Mouse (Mus musculus) forebrain, embryonic 13.5 days (tissue): Measurements from ENCODE around the gene Plod1. TPM values are rescaled to one million over a fixed set of nuclear protein-coding genes. Genes with fewer than 3 reads are reported as not detected.

Experiments used
- ATAC-seq: fragments of 200-750 bp; cut with Nextera tagmentation; 2 replicates; pipeline ENCODE4 v1.8.0; 2017
- H3K27ac ChIP-seq: fragments of 300-500 bp; sonication (generic); 2 replicates; pipeline ENCODE4 v1.5.1; 2015; ENCODE audit warnings: inconsistent platforms, mild to moderate bottlenecking, moderate library complexity
- H3K27me3 ChIP-seq: fragments of 300-500 bp; sonication (generic); 2 replicates; pipeline ENCODE4 v1.6.1; 2015; ENCODE audit warnings: mild to moderate bottlenecking, inconsistent platforms
- H3K36me3 ChIP-seq: fragments of 300-500 bp; sonication (generic); 2 replicates; pipeline ENCODE4 v1.6.1; 2015; ENCODE audit warnings: mild to moderate bottlenecking, inconsistent platforms; ENCODE audit not compliant: poor library complexity, severe bottlenecking
- H3K4me1 ChIP-seq: fragments of 300-500 bp; sonication (generic); 2 replicates; pipeline ENCODE4 v1.6.1; 2015; ENCODE audit warnings: inconsistent platforms
- H3K4me2 ChIP-seq: fragments of 300-500 bp; sonication (generic); 2 replicates; pipeline ENCODE4 v1.6.1; 2015; ENCODE audit warnings: inconsistent platforms, mild to moderate bottlenecking, moderate library complexity
- H3K4me3 ChIP-seq: fragments of 300-500 bp; sonication (generic); 2 replicates; pipeline ENCODE4 v1.5.1; 2015; ENCODE audit warnings: mild to moderate bottlenecking, inconsistent platforms
- H3K9ac ChIP-seq: fragments of 300-500 bp; sonication (generic); 2 replicates; pipeline ENCODE4 v1.6.1; 2015; ENCODE audit warnings: mild to moderate bottlenecking, inconsistent platforms
- H3K9me3 ChIP-seq: fragments of 300-500 bp; sonication (generic); replicated peaks from 2 replicates; pipeline ENCODE4 v1.6.1; 2016; ENCODE audit warnings: inconsistent platforms
- WGBS: fragments of 180-500 bp; shearing (Covaris S2); methylation state at CpG from one replicate; pipeline ENCODE4 v1.1.7; 2015; 5-methylcytosine and 5-hydroxymethylcytosine counted together
- polyA plus RNA-seq: library from polyadenylated mRNA; unstranded; fragments of >200 nt; fragmentation: Nextera tagmentation; extraction: Ambion mirVana; gene quantifications from 2 replicates; pipeline ENCODE4 v1.2.1, GENCODE M21; 2015

The Plod1 gene
- 14.0 and 15.0 TPM in 2 replicates for polyA plus RNA-seq

DNA sequence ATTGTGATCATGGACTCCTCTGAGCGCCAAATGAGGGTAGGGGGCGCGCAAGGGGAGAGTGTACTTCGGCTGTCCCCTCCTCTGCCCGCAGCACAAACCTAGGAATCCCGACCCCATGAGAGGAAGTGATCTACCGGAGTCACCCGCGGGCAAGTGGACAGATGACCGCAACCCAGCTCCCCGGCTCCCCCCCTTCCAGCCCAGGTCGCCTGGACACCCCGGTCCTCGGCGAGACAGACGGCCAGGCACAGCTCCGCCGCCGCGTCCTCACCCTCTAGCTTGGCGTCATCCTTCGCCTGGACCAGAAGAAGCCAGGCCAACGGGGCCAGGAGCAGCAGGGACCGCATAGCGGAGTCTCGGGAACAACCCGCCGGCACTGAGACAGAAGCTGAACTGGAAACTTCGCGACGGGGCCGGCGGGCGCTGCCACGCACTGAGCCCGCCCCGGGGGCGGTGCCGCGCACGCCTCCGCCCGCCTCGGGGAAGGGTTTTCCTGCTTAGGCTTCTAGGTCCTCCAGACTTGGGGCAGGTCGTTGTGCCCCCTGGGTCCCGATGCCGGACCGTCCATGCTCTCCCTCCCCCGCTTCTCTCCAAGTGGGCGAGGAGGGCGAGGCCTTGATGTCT is at the start of gene Plod1:
Gene Plod1, minus strand, starts transcription at position 437 of the 624 bp plus-strand sequence.
- ATAC-seq = peak; percentile 60
- peak within 1 kb of the TSS; percentile 92 for H3K4me2 ChIP-seq
- H3K9me3 ChIP-seq = no peaks in the 10 kb centered on the region

DNA sequence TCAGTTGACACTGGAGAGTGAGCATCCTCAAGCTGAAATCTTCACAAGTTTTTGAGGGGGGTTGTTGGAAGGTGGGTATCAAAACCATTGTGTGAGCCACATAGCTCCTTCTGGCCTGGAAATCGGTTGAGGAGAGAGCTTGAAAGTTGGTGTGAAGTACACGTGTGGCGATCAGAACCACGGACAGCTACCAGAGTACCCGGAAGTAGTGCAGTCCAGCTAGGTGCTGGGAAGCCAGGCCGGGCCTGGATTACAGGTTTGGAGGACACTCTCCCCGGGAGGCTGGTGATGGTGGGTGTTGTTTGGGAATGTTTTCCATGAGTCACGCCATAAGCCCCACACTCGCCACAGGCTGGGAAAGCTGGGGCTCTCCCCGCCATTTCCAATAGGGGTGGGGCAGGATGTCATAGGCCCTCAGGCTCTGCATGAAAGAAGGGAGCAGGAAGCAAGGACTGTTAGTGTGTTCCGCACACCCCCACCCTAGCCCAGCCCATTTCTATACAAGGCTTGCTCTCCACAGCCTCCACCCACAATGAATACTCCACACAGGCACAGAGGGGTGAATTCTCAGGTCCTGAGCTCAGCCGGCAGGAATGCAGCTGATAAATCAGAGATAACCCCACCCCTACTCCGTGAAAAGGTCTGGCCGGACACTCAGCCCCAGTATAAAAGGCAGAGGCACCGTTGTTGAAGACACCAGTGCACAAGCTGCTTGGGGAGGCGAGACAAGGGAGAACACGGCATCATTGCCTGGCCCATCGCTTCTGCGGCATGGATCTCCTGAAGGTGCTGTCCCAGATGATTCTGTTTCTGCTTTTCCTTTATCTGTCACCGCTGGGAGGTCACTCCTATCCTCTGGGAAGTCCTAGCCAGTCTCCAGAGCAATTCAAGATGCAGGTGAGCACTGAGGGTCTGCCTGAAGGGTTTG is 48.9 kb upstream of the Plod1 start, which contains the start of gene Nppb:
Gene Nppb, plus strand, starts transcription at position 584 of the 928 bp plus-strand sequence.
- Histone ChIP-seq H3K4me2 (no peak within 1 kb of the TSS), H3K27me3 (no peaks in the 10 kb centered on the region), H3K27ac (no peak within 1 kb of the TSS), H3K9ac (no peak within 1 kb of the TSS), H3K9me3 (no peaks in the 10 kb centered on the region), H3K4me1 (no peaks in the 10 kb centered on the region), H3K36me3 (no peaks in the 10 kb centered on the region), H3K4me3 (no peak within 1 kb of the TSS)
- 37% methylated on average over 20 of the region's 20 CpGs for WGBS
- ATAC-seq = no peak

More for the DNA sequence above, at the start of gene Plod1:
- Histone ChIP-seq H3K4me3 (peak within 1 kb of the TSS; percentile 60), H3K36me3 (no peaks in the 10 kb centered on the region), H3K27ac (0 out of 2 replicates have a peak within 1 kb of the TSS, but pooled peaks have one; percentile 16), H3K27me3 (peaks cover 9% of the 10 kb centered on the region; the same call in 1 of the 2 replicates), H3K9ac (peak within 1 kb of the TSS; percentile 73), H3K4me1 (peaks cover 16% of the 10 kb centered on the region)
- WGBS = under 1% methylated on average over 51 of the region's 51 CpGs

DNA sequence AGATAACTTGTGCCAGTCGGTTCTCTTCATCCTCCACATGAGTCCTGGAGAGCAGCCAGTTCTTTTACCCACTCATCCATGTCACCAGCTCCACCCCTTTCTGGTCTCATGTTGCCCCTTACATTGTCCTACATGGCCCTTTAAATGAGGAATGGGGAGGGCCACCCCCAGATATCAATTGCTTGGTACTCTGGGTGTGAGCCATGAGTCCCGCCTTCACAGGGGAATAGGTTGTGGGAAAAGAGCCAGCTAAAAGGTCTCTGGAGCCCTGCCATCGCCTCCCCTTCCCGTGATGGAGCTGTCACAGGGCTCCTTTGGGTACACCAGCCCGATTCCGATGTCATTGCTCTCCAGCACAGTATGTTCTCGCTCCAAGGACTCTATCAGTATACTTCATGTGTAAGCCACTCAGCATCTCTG is 42.9 kb upstream of the Plod1 start:
- Histone ChIP-seq H3K4me2 (no peak overlapping the region), H3K27me3 (no peaks in the 10 kb centered on the region), H3K4me1 (no peaks in the 10 kb centered on the region), H3K36me3 (no peaks in the 10 kb centered on the region), H3K9ac (no peak overlapping the region), H3K9me3 (peaks cover 6% of the 10 kb centered on the region), H3K4me3 (no peak overlapping the region), H3K27ac (no peak overlapping the region)
- WGBS = 65% methylated on average over 7 of the region's 7 CpGs
- ATAC-seq = no peak

DNA sequence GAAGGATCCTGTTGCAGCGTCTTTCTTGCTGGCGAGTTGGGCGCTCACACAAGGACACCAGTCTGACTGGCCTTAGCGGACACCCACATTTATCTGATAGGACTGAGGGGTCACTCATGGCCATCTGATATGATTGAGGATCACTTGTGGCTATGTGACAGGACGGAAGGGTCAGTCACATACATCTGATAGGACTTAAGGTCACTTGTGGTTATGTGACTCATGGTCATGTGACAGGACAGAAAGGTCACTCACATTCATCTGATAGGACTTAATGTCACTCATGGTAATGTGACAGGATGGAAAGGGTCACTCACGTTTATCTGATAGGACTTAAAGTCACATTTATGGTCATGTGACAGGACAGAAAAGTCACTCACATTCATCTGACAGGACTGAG is 41.8 kb upstream of the Plod1 start:
- WGBS = 93% methylated on average over 6 of the region's 6 CpGs
- no peaks in the 10 kb centered on the region for H3K36me3 ChIP-seq
- no peaks in the 10 kb centered on the region for H3K4me1 ChIP-seq
- peaks cover 6% of the 10 kb centered on the region for H3K9me3 ChIP-seq
- no peak overlapping the region for H3K27ac ChIP-seq
- no peak overlapping the region for H3K4me3 ChIP-seq
- no peak overlapping the region for H3K4me2 ChIP-seq
- H3K9ac ChIP-seq = no peak overlapping the region
- ATAC-seq = no peak
- no peaks in the 10 kb centered on the region for H3K27me3 ChIP-seq

DNA sequence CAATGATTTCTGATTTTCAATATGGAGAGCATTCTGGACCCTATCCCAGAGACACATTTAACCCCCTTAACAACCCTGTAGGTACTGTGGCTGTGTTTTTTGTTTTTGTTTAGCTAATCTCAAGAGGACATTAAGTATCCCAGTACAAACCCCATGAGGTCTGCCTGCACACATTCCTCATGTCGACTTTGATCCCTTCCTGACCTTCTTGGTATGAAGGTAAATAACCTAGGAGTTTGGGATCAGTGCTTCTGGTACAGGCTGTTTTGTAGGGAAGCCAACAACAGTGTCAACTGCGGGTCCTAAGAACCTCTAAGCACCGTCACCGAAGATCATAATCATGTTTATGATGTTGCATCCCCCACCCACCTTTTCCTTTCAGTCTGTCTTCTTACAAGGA is 41.2 kb upstream of the Plod1 start:
- Histone ChIP-seq H3K9me3 (peaks cover 6% of the 10 kb centered on the region), H3K9ac (no peak overlapping the region), H3K4me1 (no peaks in the 10 kb centered on the region), H3K4me3 (no peak overlapping the region), H3K4me2 (no peak overlapping the region), H3K27me3 (no peaks in the 10 kb centered on the region), H3K27ac (no peak overlapping the region), H3K36me3 (no peaks in the 10 kb centered on the region)
- ATAC-seq = no peak
- WGBS = 83% methylated on average over 4 of the region's 4 CpGs

DNA sequence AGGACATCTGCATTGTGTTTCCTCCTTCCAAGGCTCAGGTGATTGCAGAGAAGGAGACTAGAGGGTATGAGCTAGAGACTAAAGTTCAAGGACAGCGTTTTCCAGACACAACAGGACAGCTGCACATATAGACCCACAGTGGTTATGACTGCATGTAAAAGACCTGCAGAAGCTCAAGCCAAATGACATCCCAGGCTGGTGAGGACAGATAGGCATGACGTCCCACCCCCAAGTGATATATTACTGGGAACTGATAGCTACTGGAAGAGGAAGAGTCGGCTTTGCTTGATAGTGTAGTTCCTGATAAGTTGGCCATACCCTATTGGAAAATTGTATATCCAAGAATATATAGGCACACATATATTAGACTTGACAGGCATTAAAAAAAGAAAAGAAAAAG is 39.7 kb upstream of the Plod1 start:
- Histone ChIP-seq H3K4me2 (no peak overlapping the region), H3K27ac (no peak overlapping the region), H3K27me3 (no peaks in the 10 kb centered on the region), H3K9me3 (peaks cover 6% of the 10 kb centered on the region), H3K4me3 (no peak overlapping the region), H3K36me3 (no peaks in the 10 kb centered on the region), H3K9ac (no peak overlapping the region), H3K4me1 (no peaks in the 10 kb centered on the region)
- no peak for ATAC-seq
- 88% methylated on average over 3 of the region's 3 CpGs for WGBS

DNA sequence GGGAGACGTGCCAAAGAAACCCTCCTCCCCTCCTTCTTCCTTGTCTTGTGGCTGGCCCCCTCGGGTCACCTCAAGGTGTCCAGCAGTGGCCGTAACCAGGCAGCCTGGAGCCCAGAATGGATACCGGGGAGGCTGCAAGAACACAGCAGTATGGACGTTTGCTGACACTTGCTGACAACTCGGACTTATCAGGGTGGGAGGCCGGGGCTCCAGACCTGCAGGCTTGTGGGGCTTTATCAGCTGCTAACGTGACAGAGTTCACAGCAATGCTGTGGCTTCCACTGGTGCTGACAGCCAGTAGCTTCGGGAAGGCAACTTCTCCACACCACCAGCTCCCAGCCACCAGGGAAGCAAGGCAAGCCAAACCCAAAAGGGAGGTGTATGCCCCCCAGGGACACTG is 32.8 kb upstream of the Plod1 start:
- no peak for ATAC-seq
- H3K9me3 ChIP-seq = no peaks in the 10 kb centered on the region
- 64% methylated on average over 9 of the region's 9 CpGs for WGBS
- no peak overlapping the region for H3K4me2 ChIP-seq
- no peaks in the 10 kb centered on the region for H3K27me3 ChIP-seq
- H3K4me1 ChIP-seq = no peaks in the 10 kb centered on the region
- no peak overlapping the region for H3K27ac ChIP-seq
- H3K4me3 ChIP-seq = no peak overlapping the region
- H3K9ac ChIP-seq = no peak overlapping the region
- H3K36me3 ChIP-seq = no peaks in the 10 kb centered on the region

DNA sequence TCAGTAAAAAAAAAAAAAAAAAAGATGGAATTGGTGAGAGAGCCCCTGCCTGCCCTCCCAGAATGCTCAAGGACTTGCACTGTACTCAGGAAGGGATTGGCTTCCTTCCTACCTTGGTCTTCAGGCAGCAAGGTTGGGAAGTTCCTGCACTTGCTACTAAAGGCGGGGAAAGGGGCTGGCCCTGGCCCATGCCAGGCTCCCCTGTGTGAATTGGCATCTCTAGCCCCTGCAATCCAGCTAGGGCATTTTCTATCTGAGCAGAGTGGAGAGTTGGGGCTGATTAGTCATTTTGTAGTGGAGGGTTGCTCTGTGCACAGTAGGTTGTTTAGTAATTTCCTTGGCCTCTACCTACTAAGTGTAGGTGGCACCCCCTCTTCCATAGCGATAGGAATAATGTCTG is 32.2 kb upstream of the Plod1 start:
- Histone ChIP-seq H3K9me3 (no peaks in the 10 kb centered on the region), H3K4me2 (no peak overlapping the region), H3K4me3 (no peak overlapping the region), H3K9ac (no peak overlapping the region), H3K27ac (no peak overlapping the region), H3K4me1 (no peaks in the 10 kb centered on the region), H3K36me3 (no peaks in the 10 kb centered on the region), H3K27me3 (no peaks in the 10 kb centered on the region)
- WGBS = 75% methylated on average over 2 of the region's 2 CpGs
- ATAC-seq = no peak

DNA sequence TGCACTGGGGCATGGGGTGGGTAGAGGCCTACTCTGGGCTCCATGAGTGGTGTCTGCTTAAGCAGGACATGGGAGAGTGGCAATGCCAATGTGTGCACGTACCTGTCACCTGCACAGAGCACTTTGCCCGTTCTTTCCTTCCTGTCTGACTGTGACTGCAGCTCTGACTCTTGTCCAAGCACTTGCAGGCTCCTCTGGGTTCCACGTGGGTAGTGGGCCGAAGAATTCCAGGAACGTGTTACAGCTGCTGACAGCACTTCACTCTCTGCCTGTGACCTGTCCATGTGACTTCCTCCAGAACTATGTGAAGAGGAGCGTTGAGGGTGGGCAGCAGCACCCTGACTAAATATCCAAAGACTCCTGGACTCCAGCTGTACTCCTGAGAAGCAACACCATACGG is 29.1 kb upstream of the Plod1 start:
- Histone ChIP-seq H3K36me3 (no peaks in the 10 kb centered on the region), H3K27ac (no peak overlapping the region), H3K4me3 (no peak overlapping the region), H3K9ac (no peak overlapping the region), H3K9me3 (no peaks in the 10 kb centered on the region), H3K4me2 (no peak overlapping the region), H3K4me1 (no peaks in the 10 kb centered on the region), H3K27me3 (no peaks in the 10 kb centered on the region)
- 83% methylated on average over 7 of the region's 7 CpGs for WGBS
- ATAC-seq = no peak

DNA sequence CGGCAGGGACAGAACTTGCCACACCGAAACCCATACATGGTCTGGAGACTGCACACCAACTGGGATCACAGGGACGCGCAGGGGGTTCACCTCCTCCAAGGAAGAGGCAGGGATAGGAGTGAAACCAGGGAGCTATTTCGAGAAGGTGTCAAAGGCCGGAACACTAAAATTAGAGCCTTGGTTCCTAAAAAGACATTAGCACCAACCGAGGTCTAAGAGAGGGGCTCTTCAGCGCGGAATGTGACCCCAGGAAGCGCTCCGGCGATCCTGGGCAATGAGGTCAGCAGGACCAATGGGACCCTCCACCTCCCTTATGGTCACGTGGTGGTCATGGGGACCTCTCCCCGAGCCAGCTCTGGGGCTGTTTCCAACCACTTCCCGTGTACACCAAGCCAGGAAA is 27.1 kb upstream of the Plod1 start:
- H3K36me3 ChIP-seq = no peaks in the 10 kb centered on the region
- H3K9ac ChIP-seq = no peak overlapping the region
- H3K4me3 ChIP-seq = no peak overlapping the region
- H3K27me3 ChIP-seq = no peaks in the 10 kb centered on the region
- no peak overlapping the region for H3K27ac ChIP-seq
- WGBS = 90% methylated on average over 15 of the region's 15 CpGs
- ATAC-seq = no peak
- no peaks in the 10 kb centered on the region for H3K9me3 ChIP-seq
- no peak overlapping the region for H3K4me2 ChIP-seq
- H3K4me1 ChIP-seq = no peaks in the 10 kb centered on the region

DNA sequence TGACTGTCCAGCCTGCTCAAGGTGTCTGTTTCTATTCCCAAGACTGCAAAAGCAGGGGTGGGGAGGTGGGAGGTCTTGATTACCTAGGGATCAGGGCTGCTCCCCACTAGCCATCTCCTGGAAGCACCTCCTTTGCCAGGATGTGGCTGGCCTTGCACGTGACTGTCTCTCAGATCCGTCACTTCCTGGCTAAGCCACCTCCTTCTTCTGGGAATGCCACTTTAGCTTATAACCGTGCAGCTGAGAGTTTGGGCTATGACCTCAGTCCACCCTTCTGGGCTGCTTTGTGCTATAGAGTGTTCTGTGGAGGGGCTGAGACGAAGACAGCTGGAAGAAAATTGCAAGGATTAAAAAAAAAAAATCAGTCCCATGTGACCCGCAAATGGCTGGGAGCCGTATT is 26.2 kb upstream of the Plod1 start:
- 54% methylated on average over 6 of the region's 6 CpGs for WGBS
- Histone ChIP-seq H3K4me3 (no peak overlapping the region), H3K27me3 (no peaks in the 10 kb centered on the region), H3K9ac (no peak overlapping the region), H3K36me3 (no peaks in the 10 kb centered on the region), H3K4me1 (no peaks in the 10 kb centered on the region), H3K9me3 (no peaks in the 10 kb centered on the region), H3K4me2 (no peak overlapping the region), H3K27ac (no peak overlapping the region)
- ATAC-seq = no peak
